Comparison of ENCODE assay signal across 13 mouse cellular contexts in genomic region chr2:152047116-152048002, GRCm38 (mm10). TPM values are rescaled to one million over a fixed set of nuclear protein-coding genes. Genes with fewer than 3 reads are reported as not detected.
DNase-seq lines count a peak whose midpoint lies in the region; ATAC-seq lines count a peak whose summit lies in the region.
"Had no signal": no experiment of that assay in that cellular context is flagged by ENCODE, and none has a peak within 500 bp of the region (broad histone marks: within the 10 kb centered on the region; RNA-seq: fewer than 3 reads in every experiment).

No protein-coding gene starts in this region.

- H3K36me3 ChIP-seq in hindbrain, embryonic 10.5 days = no peaks in the 10 kb centered on the region
- no peaks in the 10 kb centered on the region for H3K36me3 ChIP-seq in midbrain, embryonic 13.5 days

- peak; percentile 14 for DNase-seq in R1 (ENCODE audit: low read depth, low spot score)
- DNase-seq in embryo, embryonic 11 days = peak; percentile 58
- DNase-seq in hindbrain, embryonic 10.5 days (ENCODE audit: low spot score) = peak; percentile 73
- no peak for DNase-seq in thymus, postnatal 0 days (ENCODE audit: low spot score)
- DNase-seq in left cerebral cortex, adult 8-10 months (ENCODE audit: low spot score in 2 of 2) = no peak

- H3K27ac ChIP-seq in hindbrain, embryonic 10.5 days = peak overlapping the region; percentile 94
- peak overlapping the region; percentile 94 for H3K27ac ChIP-seq in midbrain, embryonic 13.5 days

- peak overlapping the region; percentile 86 for H3K4me2 ChIP-seq in midbrain, embryonic 13.5 days (replicated peaks)

- peak overlapping the region; percentile 39; the same call in 1 of the 2 replicates for H3K9ac ChIP-seq in midbrain, embryonic 13.5 days (replicated peaks)

- peak overlapping the region; percentile 64 for H3K4me3 ChIP-seq in hindbrain, embryonic 10.5 days
- H3K4me3 ChIP-seq in midbrain, embryonic 13.5 days (replicated peaks) = no peak overlapping the region
- H3K4me3 ChIP-seq: myocyte had no signal

- peak; percentile 77 for ATAC-seq in midbrain, embryonic 13.5 days
- ATAC-seq in inflammation-experienced regulatory T-cells, adult 6 months = no peak
- ATAC-seq: Patski had no signal

- H3K9me3 ChIP-seq in hindbrain, embryonic 10.5 days = no peaks in the 10 kb centered on the region
- H3K9me3 ChIP-seq in midbrain, embryonic 13.5 days = no peaks in the 10 kb centered on the region

- peaks cover 75% of the 10 kb centered on the region for H3K27me3 ChIP-seq in hindbrain, embryonic 10.5 days (ENCODE audit: insufficient read depth, poor library complexity, severe bottlenecking)
- H3K27me3 ChIP-seq in midbrain, embryonic 13.5 days = peaks cover 4% of the 10 kb centered on the region; the same call in 1 of the 2 replicates

- 2% methylated on average over 25 of the region's 25 CpGs for WGBS in hindbrain, embryonic 10.5 days
- whole genome bisulfite sequencing in midbrain, embryonic 13.5 days = 2% methylated on average over 25 of the region's 25 CpGs

- peaks cover 60% of the 10 kb centered on the region for H3K4me1 ChIP-seq in hindbrain, embryonic 10.5 days (replicated peaks)
- H3K4me1 ChIP-seq in midbrain, embryonic 13.5 days (replicated peaks) = peaks cover 59% of the 10 kb centered on the region

RNA-seq across cellular contexts. Expression of gene Scrt2, which starts 34.0 kb away (rescaled TPM):
- 5.5 and 19.0 TPM in 2 replicates for polyA plus RNA-seq in hindbrain, embryonic 10.5 days (2016; fragmentation: Nextera tagmentation; extraction: Ambion mirVana)
- polyA plus RNA-seq in midbrain, embryonic 13.5 days (2015; fragmentation: Nextera tagmentation; extraction: Ambion mirVana) = 16.3 and 20.0 TPM in 2 replicates
- polyA plus RNA-seq in thymus, postnatal 0 days (2015; fragmentation: Nextera tagmentation; extraction: Ambion mirVana) = 0.08 TPM in 1 of 2 replicates, not detected in the other
- 10 to 100 TPM; 17.9 to 22.5 (median 20.4) TPM for total RNA-seq in left cerebral cortex, adult 8-10 months (2022)
- polyA plus RNA-seq in inflammation-experienced regulatory T-cells, adult 6 months (2017; shearing (Covaris generic)) = not detected
- polyA plus RNA-seq: heart, embryonic 14.5 days; large intestine, adult 2 months; liver, embryonic 16.5 days; myocyte; Patski; spleen, adult 2 months had no signal

RNA-seq across cellular contexts. Expression of gene Slc52a3, which starts 51.0 kb away (rescaled TPM):
- polyA plus RNA-seq in hindbrain, embryonic 10.5 days (2016; fragmentation: Nextera tagmentation; extraction: Ambion mirVana) = 0.90 and 1.3 TPM in 2 replicates
- 0.55 and 0.99 TPM in 2 replicates for polyA plus RNA-seq in midbrain, embryonic 13.5 days (2015; fragmentation: Nextera tagmentation; extraction: Ambion mirVana)
- polyA plus RNA-seq in thymus, postnatal 0 days (2015; fragmentation: Nextera tagmentation; extraction: Ambion mirVana) = 1.5 and 1.6 TPM in 2 replicates
- 1 to 10 TPM; 1.8 to 3.0 (median 2.2) TPM for total RNA-seq in left cerebral cortex, adult 8-10 months (2022)
- polyA plus RNA-seq in inflammation-experienced regulatory T-cells, adult 6 months (2017; shearing (Covaris generic)) = 10 to 100 TPM in 1 of 3 experiments, 1 to 10 TPM in 2; 5.3 to 16.5 (median 8.9) TPM

RNA-seq across cellular contexts. Expression of gene Srxn1, which starts 58.0 kb away (rescaled TPM):
- 15.6 and 18.7 TPM in 2 replicates for polyA plus RNA-seq in hindbrain, embryonic 10.5 days (2016; fragmentation: Nextera tagmentation; extraction: Ambion mirVana)
- polyA plus RNA-seq in midbrain, embryonic 13.5 days (2015; fragmentation: Nextera tagmentation; extraction: Ambion mirVana) = 13.4 and 14.9 TPM in 2 replicates
- polyA plus RNA-seq in thymus, postnatal 0 days (2015; fragmentation: Nextera tagmentation; extraction: Ambion mirVana) = 23.2 and 23.6 TPM in 2 replicates
- 100 to 1,000 TPM in 1 of 4 experiments, 10 to 100 TPM in 3; 84.6 to 103 (median 91.5) TPM for total RNA-seq in left cerebral cortex, adult 8-10 months (2022)
- polyA plus RNA-seq in inflammation-experienced regulatory T-cells, adult 6 months (2017; shearing (Covaris generic)) = 1 to 10 TPM; 2.5 to 8.0 (median 3.3) TPM

Comparison
In these comparisons a context has a peak if more than half of its experiments do, and no peak if none do; other contexts are left out.
1. DNase-seq: peak in R1 (single experiment), embryo, embryonic 11 days (single experiment) and hindbrain, embryonic 10.5 days (single experiment); none in thymus, postnatal 0 days (single experiment) and left cerebral cortex, adult 8-10 months (0 of 2).